In genomic region chr10:18371866-18372265, GRCm38 (mm10) we compare ENCODE assay signal across 9 mouse cellular contexts. TPM values are rescaled to one million over a fixed set of nuclear protein-coding genes. Genes with fewer than 3 reads are reported as not detected.
DNase-seq lines count a peak whose midpoint lies in the region; ATAC-seq and TF ChIP-seq lines count a peak whose summit lies in the region.
"Had no signal": no experiment of that assay in that cellular context is flagged by ENCODE, and none has a peak within 500 bp of the region (broad histone marks: within the 10 kb centered on the region; RNA-seq: fewer than 3 reads in every experiment).

No protein-coding gene starts in this region.

- ATAC-seq in lung, embryonic 14.5 days (ENCODE audit: insufficient read depth) = 0 out of 2 replicates have a peak, but pooled peaks have one; percentile 18
- peak; percentile 81 for ATAC-seq in forebrain, postnatal 0 days
- ATAC-seq in liver, postnatal 0 days = no peak

- no peak for TF ChIP-seq CTCF in lung, embryonic 14.5 days (IDR thresholded peaks at IDR 0.05; ENCODE audit: low read depth)
- TF ChIP-seq CTCF in forebrain, postnatal 0 days (IDR thresholded peaks at IDR 0.05; ENCODE audit: low read depth) = no peak
- no peak for TF ChIP-seq CTCF in liver, postnatal 0 days (IDR thresholded peaks at IDR 0.05; ENCODE audit: low read depth)

- H3K27me3 ChIP-seq in lung, embryonic 14.5 days (ENCODE audit: insufficient read depth, low read length) = no peaks in the 10 kb centered on the region
- H3K27me3 ChIP-seq in forebrain, postnatal 0 days (ENCODE audit: insufficient read depth, low read length) = no peaks in the 10 kb centered on the region
- H3K27me3 ChIP-seq in liver, postnatal 0 days (ENCODE audit: insufficient read depth, low read length) = no peaks in the 10 kb centered on the region

- H3K27ac ChIP-seq in lung, embryonic 14.5 days (ENCODE audit: low read depth) = no peak overlapping the region
- H3K27ac ChIP-seq in forebrain, postnatal 0 days (ENCODE audit: low read depth, low read length) = no peak overlapping the region
- peak overlapping the region; percentile 92 for H3K27ac ChIP-seq in liver, postnatal 0 days (ENCODE audit: low read depth)

- 49% methylated on average over 13 of the region's 13 CpGs for WGBS in lung, embryonic 14.5 days
- 34% methylated on average over 13 of the region's 13 CpGs for WGBS in forebrain, postnatal 0 days
- 60% methylated on average over 13 of the region's 13 CpGs for WGBS in liver, postnatal 0 days (ENCODE audit: insufficient replicate concordance)

- no peak overlapping the region for H3K4me3 ChIP-seq in lung, embryonic 14.5 days (ENCODE audit: low read depth, low read length)
- peak overlapping the region; percentile 8; the same call in 1 of the 2 replicates for H3K4me3 ChIP-seq in forebrain, postnatal 0 days (ENCODE audit: low read depth, low read length)
- H3K4me3 ChIP-seq in liver, postnatal 0 days (ENCODE audit: low read depth, low read length) = no peak overlapping the region
- H3K4me3 ChIP-seq: erythroblast, embryonic 14.5 days had no signal

- H3K9ac ChIP-seq in lung, embryonic 14.5 days = no peak overlapping the region
- no peak overlapping the region for H3K9ac ChIP-seq in forebrain, postnatal 0 days
- no peak overlapping the region; the same call in 1 of the 2 replicates for H3K9ac ChIP-seq in liver, postnatal 0 days (replicated peaks)

- no peaks in the 10 kb centered on the region for H3K9me3 ChIP-seq in lung, embryonic 14.5 days (ENCODE audit: low read depth, low read length)
- H3K9me3 ChIP-seq in forebrain, postnatal 0 days (ENCODE audit: low read length) = no peaks in the 10 kb centered on the region
- H3K9me3 ChIP-seq in liver, postnatal 0 days (ENCODE audit: low read length) = no peaks in the 10 kb centered on the region

- DNase-seq in lung, embryonic 14.5 days = no peak
- DNase-seq in lung, postnatal 14 days = no peak
- DNase-seq in forebrain, postnatal 0 days = peak; percentile 58
- DNase-seq in liver, postnatal 0 days = no peak
- DNase-seq in testis, postnatal 14 days (ENCODE audit: low spot score) = peak; percentile 31
- no peak for DNase-seq in cerebellum, adult 8-10 months
- DNase-seq in cerebellum, adult 18-20 months = no peak
- DNase-seq in spleen, postnatal 14 days (ENCODE audit: low spot score in 2 of 2) = no peak

- peak overlapping the region; percentile 37 for H3K4me2 ChIP-seq in lung, embryonic 14.5 days
- peak overlapping the region; percentile 39 for H3K4me2 ChIP-seq in forebrain, postnatal 0 days (ENCODE audit: low read depth)
- peak overlapping the region; percentile 49 for H3K4me2 ChIP-seq in liver, postnatal 0 days (ENCODE audit: low read depth, low read length)

- TF ChIP-seq EP300 in liver, postnatal 0 days (IDR thresholded peaks at IDR 0.05; ENCODE audit: low read depth) = no peak

- no peaks in the 10 kb centered on the region for H3K36me3 ChIP-seq in lung, embryonic 14.5 days (ENCODE audit: insufficient read depth)
- H3K36me3 ChIP-seq in forebrain, postnatal 0 days (ENCODE audit: insufficient read depth) = no peaks in the 10 kb centered on the region
- H3K36me3 ChIP-seq in liver, postnatal 0 days (replicated peaks; ENCODE audit: insufficient read depth, low read length) = no peaks in the 10 kb centered on the region

- H3K4me1 ChIP-seq in lung, embryonic 14.5 days (ENCODE audit: insufficient read depth) = no peaks in the 10 kb centered on the region
- no peaks in the 10 kb centered on the region for H3K4me1 ChIP-seq in forebrain, postnatal 0 days (ENCODE audit: insufficient read depth)
- peaks cover 4% of the 10 kb centered on the region; the same call in 1 of the 2 replicates for H3K4me1 ChIP-seq in liver, postnatal 0 days (ENCODE audit: insufficient read depth)

RNA-seq across cellular contexts. Expression of gene Nhsl1, which starts 53.1 kb away (rescaled TPM):
- polyA plus RNA-seq in lung, embryonic 14.5 days (2014; fragmentation: Nextera tagmentation; extraction: Ambion mirVana) = 5.5 and 7.0 TPM in 2 replicates
- total RNA-seq in forebrain, postnatal 0 days (2014; rRNA removed) = 12.2 and 22.0 TPM in 2 replicates
- 8.0 and 8.9 TPM in 2 replicates for polyA plus RNA-seq in forebrain, postnatal 0 days (2015; fragmentation: Nextera tagmentation; extraction: Ambion mirVana)
- 0.72 and 0.75 TPM in 2 replicates for polyA plus RNA-seq in liver, postnatal 0 days (2015; fragmentation: Nextera tagmentation; extraction: Ambion mirVana)
- polyA plus RNA-seq: erythroblast, embryonic 14.5 days had no signal

Comparison
In these comparisons a context has a peak if more than half of its experiments do, and no peak if none do; other contexts are left out.
1. DNase-seq: peak in forebrain, postnatal 0 days (single experiment) and testis, postnatal 14 days (single experiment); none in lung, embryonic 14.5 days (single experiment), lung, postnatal 14 days (single experiment), liver, postnatal 0 days (single experiment), cerebellum, adult 8-10 months (single experiment), cerebellum, adult 18-20 months (0 of 2) and spleen, postnatal 14 days (0 of 2).
2. Peak in every context shown above with its lines, with median percentiles within 50 percentile points of each other: H3K4me2 ChIP-seq.